Mouse (Mus musculus) spleen, adult 2 months (tissue): ENCODE measurements around the gene Aida.

ENCODE experiments used
- CTCF ChIP-seq: fragments of 200-500 bp; IDR thresholded peaks from 2 replicates; pipeline ENCODE4 v1.5.1; 2011; ENCODE audit warnings: mild to moderate bottlenecking, inconsistent platforms; ENCODE audit not compliant: insufficient read depth, insufficient read length, insufficient replicate concordance; ENCODE audit errors: extremely low read depth
- POLR2A ChIP-seq: fragments of 200-500 bp; IDR thresholded peaks from 2 replicates; pipeline ENCODE4 v1.6.1; 2011; ENCODE audit warnings: low read depth, low read length, inconsistent platforms

DNA sequence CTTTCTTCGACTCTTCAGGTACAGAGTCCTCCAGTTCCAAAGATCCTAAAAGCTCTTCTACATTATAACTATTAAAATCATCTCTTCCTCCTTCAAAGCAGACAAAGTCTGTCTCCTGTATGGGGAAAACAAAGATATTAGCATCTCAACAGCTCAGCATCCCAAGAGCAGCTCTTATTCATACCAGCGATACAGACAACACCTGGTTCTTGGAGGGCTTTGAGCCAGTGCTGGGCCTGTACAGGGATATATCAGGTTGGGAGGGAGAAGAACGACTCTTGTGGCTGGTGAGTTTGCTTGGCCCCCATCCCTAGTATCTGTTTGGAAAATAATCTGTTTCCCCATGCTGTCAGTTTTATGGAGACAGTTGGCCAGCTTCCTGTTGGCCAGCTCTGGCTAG lies 62.5 kb downstream of the Aida start:
- TF ChIP-seq POLR2A (no peak), CTCF (no peak)
